Mouse (Mus musculus) spleen, embryonic (tissue): ENCODE measurements at regions not wholly inside any gene's neighbourhood (a gene's known extent, or its start where the extent isn't known, plus 50 kb on each side); places are given as distances from the start of the nearest gene placed in this dataset.

Experiments
- CTCF ChIA-PET: fragments of 350-600 bp; sonication (Branson Sonifier 250); formaldehyde crosslinking; loops from one replicate; lab custom pipeline; 2022; lab: Charles Lee

DNA sequence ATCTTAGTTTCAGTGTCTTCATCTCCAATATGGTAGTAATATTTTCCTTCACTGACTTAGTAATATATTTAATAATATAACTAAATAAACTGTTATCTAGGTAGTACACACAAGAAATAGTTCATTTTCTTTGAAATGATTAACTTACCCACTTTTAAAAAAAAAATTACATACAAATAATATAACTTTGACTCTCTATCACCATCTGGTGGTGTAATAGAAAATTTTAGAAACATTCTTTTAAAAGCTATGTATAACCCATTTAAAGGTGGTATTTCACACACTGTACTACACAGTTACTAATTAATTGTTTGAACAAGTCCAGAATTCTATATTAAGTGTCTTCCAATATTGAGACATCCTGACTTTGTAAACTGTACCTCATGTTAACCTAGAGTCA, 53.9 kb upstream of the Olfr266 start:
- CTCF ChIA-PET, result interaction anchor here (0.6 kb wide), 1 partner anchor 339 kb away, joined by 3 read pairs; no protein-coding TSS in a partner anchor

- CTCF ChIA-PET, result no interaction called here
These were observed 77.1 kb upstream of the Olfr266 start for GRCm38 (mm10) chr3:106903198-106903597.

DNA sequence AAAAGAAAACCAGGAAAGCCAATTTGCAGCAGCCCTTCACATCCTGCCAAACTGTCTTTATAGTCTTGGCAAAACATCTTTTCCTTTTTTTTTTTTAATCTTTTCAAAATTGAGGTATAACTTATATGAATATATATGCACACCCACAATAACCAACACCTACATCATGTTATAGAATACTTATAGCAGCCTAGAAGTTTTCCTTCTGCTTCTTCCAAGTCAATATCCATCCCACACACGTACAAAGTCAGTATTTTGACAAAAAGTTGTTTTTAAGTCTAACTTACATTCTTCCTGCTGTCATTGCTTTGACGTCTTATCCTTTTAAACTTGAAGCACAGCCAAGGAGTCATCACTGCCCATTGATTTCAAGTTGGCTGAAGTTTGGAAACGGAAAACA, 80.6 kb upstream of the Olfr266 start:
- CTCF ChIA-PET, result no interaction called here

DNA sequence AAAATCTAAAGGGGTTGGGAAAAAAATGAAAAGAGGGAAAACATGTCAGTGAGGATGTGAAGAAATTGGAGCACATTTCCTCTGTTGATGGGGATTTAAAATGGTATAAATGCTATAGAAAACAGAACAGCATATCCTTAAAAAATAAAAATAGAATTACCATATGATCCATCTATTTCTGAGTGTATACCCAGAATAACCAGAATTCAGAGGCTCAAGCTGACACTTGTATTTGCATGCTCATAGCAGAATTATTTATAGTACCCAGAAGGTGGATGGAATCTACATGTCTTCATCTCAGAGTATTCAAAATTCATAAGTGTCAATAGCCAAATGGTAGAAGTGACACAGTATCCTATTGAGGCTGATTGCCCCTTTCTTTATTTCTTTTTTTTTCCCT, 99.9 kb upstream of the Kcna3 start:
- CTCF ChIA-PET, result interaction anchor here (0.7 kb wide), 1 partner anchor 25 kb away, joined by 3 read pairs; no protein-coding TSS in a partner anchor

DNA sequence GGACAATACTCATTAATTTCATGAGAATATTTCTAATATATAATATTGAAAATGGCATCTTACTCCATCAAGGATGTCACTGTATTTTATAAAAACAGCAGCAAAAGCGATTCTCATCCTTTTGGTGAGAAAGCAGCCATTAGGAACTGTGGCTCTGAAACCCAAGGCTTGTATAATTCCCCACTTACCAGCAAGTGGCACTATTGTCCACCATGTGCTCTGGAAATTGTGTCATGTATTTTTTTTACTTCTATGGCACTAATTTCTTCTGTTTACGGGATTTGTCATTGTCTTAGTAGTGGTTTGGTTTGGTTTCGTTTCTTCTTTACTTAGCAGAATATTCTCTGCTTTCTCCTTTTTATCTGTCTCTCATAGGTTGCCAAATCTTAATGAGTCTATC, 95.9 kb upstream of the Kcna3 start:
- CTCF ChIA-PET, result no interaction called here

DNA sequence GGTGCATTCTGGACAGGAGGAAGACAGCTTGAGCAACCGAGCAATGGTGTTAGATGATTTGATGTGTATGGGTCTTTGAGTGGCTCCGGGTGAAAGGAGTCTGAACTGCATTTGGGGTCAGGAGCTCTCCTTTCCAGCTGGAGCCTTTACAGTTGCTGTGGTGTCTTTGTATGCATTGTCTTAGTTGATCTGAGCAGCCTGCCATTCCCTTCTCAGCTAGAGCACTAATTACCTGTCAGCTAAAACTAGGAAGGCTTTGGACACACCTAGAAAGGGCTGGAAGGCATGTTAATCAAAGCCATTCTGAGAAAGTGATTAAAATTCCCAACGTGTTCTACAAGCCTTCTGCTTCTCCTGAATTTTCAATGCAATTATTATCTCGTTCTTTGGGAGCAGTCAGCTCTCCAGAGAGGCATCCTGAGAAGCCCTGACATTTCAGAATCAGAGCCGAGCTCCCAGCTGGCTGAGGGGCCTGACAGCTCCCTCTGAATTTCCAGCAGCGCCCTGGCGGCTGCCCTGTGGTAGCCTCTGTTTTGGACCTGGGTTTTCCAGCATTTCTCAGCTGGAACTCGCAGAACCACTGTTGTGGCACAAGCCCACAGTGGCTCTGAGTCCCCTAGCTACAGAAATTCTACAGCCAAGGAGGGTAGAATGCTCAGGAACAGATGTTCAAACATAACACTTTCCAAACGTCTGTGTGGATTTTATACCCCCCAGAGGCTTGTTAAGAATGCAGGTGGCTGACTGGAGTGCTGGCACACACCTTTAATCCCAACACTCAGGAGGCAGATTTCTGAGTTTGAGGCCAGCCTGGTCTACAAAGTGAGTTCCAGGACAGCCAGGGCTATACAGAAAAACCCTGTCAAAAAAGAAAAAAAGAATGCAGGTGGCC, 80.2 kb upstream of the Kcna3 start:
- CTCF ChIA-PET, result interaction anchor here (0.5 kb wide), 1 partner anchor 427 kb away, joined by 3 read pairs; no protein-coding TSS in a partner anchor

GRCm38 (mm10) chr3:106957162-106957895, 78.6 kb upstream of the Kcna3 start:
- CTCF ChIA-PET, result no interaction called here

DNA sequence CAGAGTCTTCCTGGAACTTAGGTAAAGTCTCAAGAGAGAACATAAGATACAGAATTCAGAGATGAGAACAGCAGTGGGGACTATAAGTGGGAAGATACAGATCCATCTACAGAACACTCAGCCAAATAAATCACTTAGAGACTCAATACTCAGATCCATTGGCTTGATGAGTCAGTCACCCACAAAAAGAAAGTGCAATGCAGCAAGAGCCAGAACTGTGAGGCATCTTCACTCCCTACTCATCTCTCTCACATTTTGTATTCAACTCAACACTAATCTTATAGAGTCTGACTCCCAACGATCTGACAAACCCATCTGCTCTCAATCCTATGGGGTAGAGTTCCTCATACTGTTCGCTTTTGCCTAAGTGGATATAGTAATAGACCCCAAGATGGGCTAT, 77.8 kb upstream of the Kcna3 start:
- CTCF ChIA-PET, result no interaction called here

DNA sequence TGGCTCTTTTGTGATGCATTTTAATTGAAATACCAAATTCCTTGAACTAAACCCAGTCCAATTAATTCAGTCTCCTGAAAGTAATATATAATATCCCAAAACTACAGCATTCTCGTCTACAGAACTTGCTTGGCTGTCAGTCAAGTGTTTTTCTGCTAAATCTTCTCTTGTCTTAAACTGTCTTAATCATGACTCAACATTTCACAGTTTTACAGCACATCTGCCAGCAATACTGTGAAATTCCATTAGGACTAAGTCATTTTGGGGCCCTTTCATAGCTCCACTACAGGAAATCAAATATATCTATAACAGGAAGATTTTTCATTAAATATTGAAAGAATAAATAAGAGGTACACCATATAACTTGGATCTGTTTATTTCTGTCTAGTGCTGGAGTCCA, 75.4 kb upstream of the Kcna3 start:
- CTCF ChIA-PET, result no interaction called here

GRCm38 (mm10) chr3:106962466-106962865, 73.5 kb upstream of the Kcna3 start:
- CTCF ChIA-PET, result no interaction called here

DNA sequence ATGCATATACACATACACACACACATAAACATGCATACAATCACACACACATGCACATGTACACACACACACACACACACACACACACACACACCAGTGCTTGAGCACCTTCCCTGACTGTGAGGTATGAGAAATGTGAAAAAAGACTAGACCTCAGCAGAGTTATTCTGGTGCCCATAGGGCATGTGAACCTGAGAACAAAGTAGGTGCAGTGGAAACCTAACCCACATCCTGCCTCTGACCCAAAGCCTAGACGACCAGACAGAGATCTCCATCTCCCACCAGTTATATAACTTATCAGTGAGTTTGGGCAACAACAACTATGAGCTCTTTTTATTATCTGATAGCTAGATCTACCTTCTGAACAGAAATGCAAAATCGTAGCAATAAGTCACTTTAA, 69.8 kb upstream of the Kcna3 start:
- CTCF ChIA-PET, result interaction anchor here (0.6 to 0.7 kb wide), 3 partner anchors 25 to 1936 kb away, joined by 3 to 6 read pairs (median 4); no protein-coding TSS in a partner anchor

DNA sequence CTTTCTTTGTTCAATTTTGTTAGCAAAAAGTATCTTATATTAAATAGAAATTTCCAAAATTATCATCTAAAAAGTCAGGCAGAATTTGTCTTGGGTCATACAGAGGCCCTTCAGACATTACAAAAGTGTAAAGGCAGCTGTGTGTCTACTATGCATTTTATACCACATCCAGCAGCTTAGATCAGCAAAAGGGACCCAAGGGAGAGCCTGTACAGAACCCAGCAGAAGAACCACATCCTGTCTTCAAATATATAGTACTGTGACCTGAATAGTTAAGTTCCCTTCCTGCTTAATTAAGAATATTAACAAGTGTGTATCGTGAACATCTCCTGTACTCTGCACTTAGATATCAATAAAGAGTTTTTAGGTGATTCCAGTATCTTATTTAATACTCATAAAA, 68.5 kb upstream of the Kcna3 start:
- CTCF ChIA-PET, result no interaction called here

- CTCF ChIA-PET, result interaction anchor here (0.6 kb wide), 1 partner anchor 162 kb away, joined by 3 read pairs; no protein-coding TSS in a partner anchor
These were observed 61.7 kb upstream of the Kcna3 start for GRCm38 (mm10) chr3:106974114-106974789.

- CTCF ChIA-PET, result interaction anchor here (0.6 kb wide), 1 partner anchor 215 kb away, joined by 6 read pairs; no protein-coding TSS in a partner anchor
These were observed 57.2 kb upstream of the Kcna3 start for GRCm38 (mm10) chr3:106978728-106979127.

DNA sequence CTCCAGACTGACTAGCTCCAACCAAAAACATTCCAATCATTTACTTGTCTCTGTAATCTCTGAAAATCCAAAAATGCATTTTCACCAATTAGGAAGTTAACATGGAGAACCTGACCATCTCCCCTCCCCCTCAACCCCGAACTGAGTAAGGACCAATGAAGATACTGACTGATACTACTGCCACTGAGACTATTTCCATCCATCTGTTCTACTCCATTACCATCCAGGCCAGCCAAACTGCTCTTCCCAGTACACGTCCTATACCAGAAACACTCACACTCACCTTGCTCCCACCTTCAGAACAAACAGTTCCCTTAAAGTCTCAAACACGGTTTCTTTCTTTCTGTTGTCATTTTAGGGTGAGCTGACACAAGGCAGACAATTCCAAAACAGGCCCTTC, 55.1 kb upstream of the Kcna3 start:
- CTCF ChIA-PET, result no interaction called here

GRCm38 (mm10) chr3:106981323-106981722, 54.6 kb upstream of the Kcna3 start:
- CTCF ChIA-PET, result no interaction called here

GRCm38 (mm10) chr3:106984231-106984630, 51.7 kb upstream of the Kcna3 start:
- CTCF ChIA-PET, result interaction anchor here (0.7 kb wide), 1 partner anchor 19 kb away, joined by 3 read pairs; no protein-coding TSS in a partner anchor
